Mouse (Mus musculus) kidney, adult 2 months (tissue): ENCODE measurements around the gene Olfr1361. TPM values are rescaled to one million over a fixed set of nuclear protein-coding genes. Genes with fewer than 3 reads are reported as not detected.

Source experiments
- DNase-seq: peaks from one replicate; pipeline ENCODE4 v3.0.0; 2021
- H3K27ac ChIP-seq: fragments of 200-500 bp; 2 replicates; pipeline ENCODE4 v1.5.1; 2012; ENCODE audit warnings: low read depth, low read length, control low read depth, inconsistent platforms; ENCODE audit not compliant: insufficient read depth
- H3K27me3 ChIP-seq: fragments of 200-500 bp; replicated peaks from 2 replicates; pipeline ENCODE4 v1.6.1; 2012; ENCODE audit warnings: mild to moderate bottlenecking, moderate library complexity, low read length, inconsistent platforms; ENCODE audit not compliant: control insufficient read depth, insufficient read depth
- H3K36me3 ChIP-seq: fragments of 200-500 bp; 2 replicates; pipeline ENCODE4 v1.6.1; 2012; ENCODE audit warnings: mild to moderate bottlenecking, moderate library complexity, low read length, inconsistent platforms; ENCODE audit not compliant: control insufficient read depth, insufficient read depth
- H3K4me1 ChIP-seq: fragments of 200-500 bp; 2 replicates; pipeline ENCODE4 v1.6.1; 2011; ENCODE audit warnings: low read length; ENCODE audit not compliant: control insufficient read depth, insufficient read depth
- H3K4me3 ChIP-seq: fragments of 200-500 bp; 2 replicates; pipeline ENCODE4 v1.5.1; 2011; ENCODE audit warnings: mild to moderate bottlenecking, low read depth, low read length, control low read depth; ENCODE audit not compliant: insufficient read depth
- CTCF ChIP-seq: fragments of 200-500 bp; conservative IDR thresholded peaks from 2 replicates; pipeline ENCODE4 v1.5.1; 2011; ENCODE audit warnings: low read depth, mild to moderate bottlenecking, control low read depth, low read length, moderate library complexity, mixed read lengths; ENCODE audit not compliant: insufficient read depth, insufficient read length
- POLR2A ChIP-seq: fragments of 200-500 bp; IDR thresholded peaks from one replicate; pipeline ENCODE4 v1.6.1; 2011; ENCODE audit warnings: low read depth, low read length, control low read depth
- WGBS: fragments of 180-500 bp; shearing (Covaris S2); methylation state at CpG from one replicate; pipeline ENCODE4 v1.1.7; 2018; 5-methylcytosine and 5-hydroxymethylcytosine counted together
- polyA plus RNA-seq: library from polyadenylated mRNA; depleted of rRNA; stranded (reverse); fragments of >200 nt; gene quantifications from 2 replicates; pipeline ENCODE4 v1.2.3, GENCODE M21; 2012; rRNA removed

Gene Olfr1361
- polyA plus RNA-seq = not detected in 2 replicates

DNA sequence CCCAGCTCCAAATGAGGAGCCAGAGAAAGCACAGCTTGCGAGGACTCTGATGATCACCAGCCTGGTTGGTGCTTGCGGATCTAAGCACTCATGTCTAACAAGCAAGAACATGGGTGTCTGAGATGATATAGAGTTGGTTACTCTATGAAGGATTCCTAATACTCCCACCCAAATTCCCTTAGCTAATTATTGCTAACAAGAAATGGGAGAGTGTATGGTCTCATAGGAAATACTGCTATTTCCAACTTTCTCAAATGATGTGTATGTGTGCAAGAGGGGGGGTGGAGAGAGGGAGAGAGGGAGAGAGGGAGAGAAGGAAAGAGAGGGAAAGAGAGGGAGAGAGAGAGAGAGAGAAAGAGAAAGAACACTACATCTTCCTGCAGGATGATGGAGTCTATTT is at the start of gene Olfr1361:
TSS of gene Olfr1361 (minus strand) at position 101 of the 400 bp plus-strand sequence.
- 39% methylated on average over 2 of the region's 2 CpGs for WGBS
- H3K27ac ChIP-seq = no peak within 1 kb of the TSS
- H3K27me3 ChIP-seq = no peaks in the 10 kb centered on the region
- TF ChIP-seq POLR2A (no peak), CTCF (no peak)
- DNase-seq = no peak
- no peaks in the 10 kb centered on the region for H3K36me3 ChIP-seq
- no peak within 1 kb of the TSS for H3K4me3 ChIP-seq
- no peaks in the 10 kb centered on the region for H3K4me1 ChIP-seq

- TF ChIP-seq CTCF (no peak), POLR2A (no peak)
- no peaks in the 10 kb centered on the region for H3K27me3 ChIP-seq
- no peak overlapping the region for H3K27ac ChIP-seq
- no peak overlapping the region for H3K4me3 ChIP-seq
- no peaks in the 10 kb centered on the region for H3K36me3 ChIP-seq
- H3K4me1 ChIP-seq = peaks cover 8% of the 10 kb centered on the region; the same call in 1 of the 2 replicates
- DNase-seq = peak; percentile 4
- 42% methylated on average over 4 of the region's 4 CpGs for WGBS
Observed at GRCm38 (mm10) chr13:21711698-21712097, 48.5 kb upstream of the Olfr1361 start.

DNA sequence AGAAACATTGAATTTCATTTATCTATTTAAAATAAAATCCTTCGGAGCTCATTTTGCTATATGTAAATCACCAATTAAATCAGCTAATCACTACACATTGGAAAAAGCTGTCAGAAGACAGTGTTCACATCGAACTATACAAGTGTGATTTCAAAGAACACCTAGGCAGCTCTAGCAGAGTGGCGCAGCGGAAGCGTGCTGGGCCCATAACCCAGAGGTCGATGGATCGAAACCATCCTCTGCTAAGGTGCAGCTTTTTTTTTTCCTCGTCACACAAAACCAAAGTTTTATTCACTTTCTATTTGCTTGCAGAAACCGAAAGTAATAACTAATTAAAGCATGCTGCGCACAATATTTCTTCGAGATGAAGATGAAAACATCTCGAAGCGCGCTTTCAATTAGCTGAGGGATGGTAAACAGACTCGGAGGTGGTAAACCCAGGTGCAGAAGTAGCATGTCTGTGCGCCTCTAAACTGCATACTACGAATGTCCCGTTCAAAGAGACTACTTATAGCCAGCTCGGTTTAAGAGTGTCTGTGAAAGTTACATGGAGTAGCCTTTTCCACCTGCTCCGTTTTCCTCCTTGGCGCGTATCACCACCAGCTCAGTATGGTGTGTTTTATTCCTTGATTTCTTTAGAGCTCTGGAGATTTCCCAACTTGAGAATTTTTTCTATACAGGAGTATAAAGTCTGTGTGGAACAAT is 47.8 kb upstream of the Olfr1361 start:
- no peaks in the 10 kb centered on the region for H3K36me3 ChIP-seq
- peaks cover 8% of the 10 kb centered on the region; the same call in 1 of the 2 replicates for H3K4me1 ChIP-seq
- no peak for TF ChIP-seq POLR2A
- TF ChIP-seq CTCF = no peak
- WGBS = 6% methylated on average over 22 of the region's 22 CpGs
- no peak overlapping the region for H3K27ac ChIP-seq
- DNase-seq = peak; percentile 84
- no peaks in the 10 kb centered on the region for H3K27me3 ChIP-seq
- H3K4me3 ChIP-seq = peak overlapping the region; percentile 49

- no peaks in the 10 kb centered on the region for H3K36me3 ChIP-seq
- H3K27me3 ChIP-seq = no peaks in the 10 kb centered on the region
- peak overlapping the region; percentile 71 for H3K4me3 ChIP-seq
- WGBS = under 1% methylated on average over 32 of the region's 32 CpGs
- H3K4me1 ChIP-seq = peaks cover 5% of the 10 kb centered on the region; the same call in 1 of the 2 replicates
- TF ChIP-seq CTCF (peak; percentile 76), POLR2A (no peak)
- peak; percentile 92 for DNase-seq
- H3K27ac ChIP-seq = peak overlapping the region; percentile 17; the same call in 1 of the 2 replicates
Observed at GRCm38 (mm10) chr13:21710031-21710711, 47.0 kb upstream of the Olfr1361 start.

GRCm38 (mm10) chr13:21706669-21707068 is 43.5 kb upstream of the Olfr1361 start:
- Histone ChIP-seq H3K27ac (no peak overlapping the region), H3K4me1 (no peaks in the 10 kb centered on the region), H3K27me3 (no peaks in the 10 kb centered on the region), H3K36me3 (no peaks in the 10 kb centered on the region), H3K4me3 (no peak overlapping the region)
- no peak for DNase-seq
- 67% methylated on average over 4 of the region's 4 CpGs for WGBS
- TF ChIP-seq POLR2A (no peak), CTCF (no peak)

- no peak for TF ChIP-seq CTCF
- no peak for TF ChIP-seq POLR2A
- no peaks in the 10 kb centered on the region for H3K36me3 ChIP-seq
- H3K4me3 ChIP-seq = no peak within 1 kb of the TSS
- no peak for DNase-seq
- H3K27me3 ChIP-seq = no peaks in the 10 kb centered on the region; the same call in 1 of the 2 replicates
- H3K4me1 ChIP-seq = no peaks in the 10 kb centered on the region
- H3K27ac ChIP-seq = no peak within 1 kb of the TSS
Observed at GRCm38 (mm10) chr13:21697811-21698210, 34.6 kb upstream of the Olfr1361 start, which contains the start of gene Olfr1359. Gene Olfr1359 (plus strand): TSS chr13:21698111.

DNA sequence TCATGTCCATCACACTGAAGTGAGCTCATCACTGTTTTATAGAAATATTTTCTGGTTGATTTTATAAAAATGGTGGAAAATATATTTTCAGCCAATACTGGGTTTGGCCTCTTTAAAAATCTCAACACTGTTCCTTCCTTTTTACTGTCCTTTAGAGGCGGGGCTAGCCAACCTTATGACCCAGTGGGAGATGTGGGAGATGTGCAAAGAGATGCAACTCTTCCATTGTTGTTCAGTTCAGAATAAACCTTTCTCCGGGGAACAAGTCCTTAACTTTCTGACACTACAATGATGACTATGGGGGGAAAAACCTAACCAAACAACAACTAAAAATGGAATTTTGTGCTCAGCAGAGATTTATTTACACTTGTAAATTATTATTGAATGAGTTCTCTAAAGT is 14.1 kb upstream of the Olfr1361 start, which contains the start of gene Olfr1360:
TSS of gene Olfr1360 (minus strand) at position 101 of the 400 bp plus-strand sequence.
- WGBS = 75% methylated on average over 2 of the region's 2 CpGs

More for the DNA sequence above, 14.1 kb upstream of the Olfr1361 start, which contains the start of gene Olfr1360:
- Histone ChIP-seq H3K27me3 (no peaks in the 10 kb centered on the region), H3K4me3 (no peak within 1 kb of the TSS), H3K27ac (no peak within 1 kb of the TSS), H3K36me3 (no peaks in the 10 kb centered on the region), H3K4me1 (no peaks in the 10 kb centered on the region)
- DNase-seq = no peak
- TF ChIP-seq CTCF (no peak), POLR2A (no peak)
